ENCODE assay signal across 17 mouse cellular contexts in the genomic region with DNA sequence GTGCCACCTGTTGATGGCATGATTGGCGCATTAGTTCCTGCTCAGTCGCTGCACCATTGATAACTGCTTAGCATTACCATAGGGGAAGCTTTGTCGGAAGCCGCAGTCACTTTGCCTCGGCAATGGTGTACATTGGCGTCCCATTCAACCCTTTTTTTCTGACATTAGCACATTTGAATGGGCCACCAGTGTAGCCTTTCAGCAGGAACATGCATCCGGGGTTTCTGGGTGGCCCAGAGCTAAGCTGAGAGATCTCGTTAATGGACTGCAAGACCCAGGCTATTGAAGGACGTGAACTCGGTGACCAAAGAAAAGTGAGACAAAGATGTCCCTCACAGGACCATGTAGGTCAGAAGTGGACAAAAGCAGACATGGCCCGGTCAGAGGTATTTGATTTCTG.
DNase-seq lines count a peak whose midpoint lies in the region; ATAC-seq and TF ChIP-seq lines count a peak whose summit lies in the region.
"Had no signal": no experiment of that assay in that cellular context is flagged by ENCODE, and none has a peak within 500 bp of the region (broad histone marks: within the 10 kb centered on the region; RNA-seq: fewer than 3 reads in every experiment).

No protein-coding gene starts in this region.

- H3K4me1 ChIP-seq in midbrain, embryonic 10.5 days: peaks cover 20% of the 10 kb centered on the region
- no peaks in the 10 kb centered on the region for H3K4me1 ChIP-seq in midbrain, postnatal 0 days (ENCODE audit: insufficient read depth, low read length)
- no peaks in the 10 kb centered on the region for H3K4me1 ChIP-seq in hindbrain, embryonic 15.5 days (replicated peaks)
- H3K4me1 ChIP-seq: embryonic facial prominence, embryonic 15.5 days; limb, embryonic 10.5 days had no signal

- H3K4me3 ChIP-seq in midbrain, embryonic 10.5 days: peak overlapping the region; percentile 33
- H3K4me3 ChIP-seq in midbrain, postnatal 0 days (ENCODE audit: low read depth, low read length): no peak overlapping the region
- H3K4me3 ChIP-seq in hindbrain, embryonic 15.5 days: no peak overlapping the region
- H3K4me3 ChIP-seq: embryonic facial prominence, embryonic 15.5 days; gastrocnemius, adult 2 months; limb, embryonic 10.5 days had no signal

- no peaks in the 10 kb centered on the region for H3K9me3 ChIP-seq in midbrain, embryonic 10.5 days (replicated peaks)
- no peaks in the 10 kb centered on the region for H3K9me3 ChIP-seq in midbrain, postnatal 0 days (ENCODE audit: low read length)
- H3K9me3 ChIP-seq in hindbrain, embryonic 15.5 days: no peaks in the 10 kb centered on the region
- H3K9me3 ChIP-seq: embryonic facial prominence, embryonic 15.5 days; limb, embryonic 10.5 days had no signal

- H3K4me2 ChIP-seq in midbrain, postnatal 0 days (ENCODE audit: low read depth, low read length, poor library complexity, severe bottlenecking): no peak overlapping the region
- no peak overlapping the region for H3K4me2 ChIP-seq in hindbrain, embryonic 15.5 days
- H3K4me2 ChIP-seq: embryonic facial prominence, embryonic 15.5 days had no signal

- H3K27ac ChIP-seq in midbrain, embryonic 10.5 days (replicated peaks): no peak overlapping the region
- no peak overlapping the region for H3K27ac ChIP-seq in midbrain, postnatal 0 days (ENCODE audit: low read depth, low read length)
- no peak overlapping the region for H3K27ac ChIP-seq in hindbrain, embryonic 15.5 days (replicated peaks)
- H3K27ac ChIP-seq: embryonic facial prominence, embryonic 15.5 days; gastrocnemius, adult 2 months; limb, embryonic 10.5 days had no signal

- no peak for ATAC-seq in midbrain, postnatal 0 days (ENCODE audit: low FRiP score)
- ATAC-seq in hindbrain, embryonic 15.5 days (ENCODE audit: low FRiP score, low read depth): 0 out of 2 replicates have a peak, but pooled peaks have one; percentile 23
- ATAC-seq: activated CD4-positive, CD25-positive, alpha-beta regulatory T cell, adult 4 months; liver, postnatal 0 days had no signal

- H3K27me3 ChIP-seq in midbrain, embryonic 10.5 days (ENCODE audit: low read depth, poor library complexity, severe bottlenecking): peaks cover 91% of the 10 kb centered on the region
- H3K27me3 ChIP-seq in midbrain, postnatal 0 days (ENCODE audit: insufficient read depth, low read length): peaks cover 17% of the 10 kb centered on the region
- peaks cover 45% of the 10 kb centered on the region for H3K27me3 ChIP-seq in hindbrain, embryonic 15.5 days
- H3K27me3 ChIP-seq: CH12.LX; embryonic facial prominence, embryonic 15.5 days had no signal

- no peaks in the 10 kb centered on the region for H3K36me3 ChIP-seq in midbrain, embryonic 10.5 days
- no peaks in the 10 kb centered on the region for H3K36me3 ChIP-seq in midbrain, postnatal 0 days (ENCODE audit: insufficient read depth, low read length)
- no peaks in the 10 kb centered on the region for H3K36me3 ChIP-seq in hindbrain, embryonic 15.5 days
- H3K36me3 ChIP-seq: embryonic facial prominence, embryonic 15.5 days; limb, embryonic 10.5 days had no signal

- TF ChIP-seq CTCF in midbrain, postnatal 0 days (IDR thresholded peaks at IDR 0.05): no peak

- DNase-seq in midbrain, embryonic 10.5 days (ENCODE audit: low spot score): peak; percentile 74
- no peak for DNase-seq in midbrain, postnatal 0 days (ENCODE audit: low spot score)
- DNase-seq in embryo, embryonic 9.5 days (ENCODE audit: extremely low spot score): peak; percentile 48
- DNase-seq in retina, embryonic 14.5 days (ENCODE audit: low spot score): peak; percentile 49
- no peak for DNase-seq in right cerebral cortex, postnatal 14 days
- DNase-seq in thymus, postnatal 0 days (ENCODE audit: low spot score): no peak
- no peak for DNase-seq in c-Kit-positive CD71-positive TER-119-positive erythroid progenitor cells, embryonic 14.5 days (ENCODE audit: low spot score)
- DNase-seq: cerebellum, adult 9-10 months; gastrocnemius, adult 2 months; heart, postnatal 14 days; kidney, adult 8-10 months; liver, postnatal 0 days had no signal

- H3K9ac ChIP-seq in midbrain, postnatal 0 days (replicated peaks; ENCODE audit: low read length, poor library complexity, severe bottlenecking): no peak overlapping the region
- no peak overlapping the region for H3K9ac ChIP-seq in hindbrain, embryonic 15.5 days
- H3K9ac ChIP-seq: embryonic facial prominence, embryonic 15.5 days; liver, postnatal 0 days had no signal

- 13% methylated on average over 11 of the region's 11 CpGs for WGBS in midbrain, embryonic 10.5 days
- 17% methylated on average over 11 of the region's 11 CpGs for WGBS in midbrain, postnatal 0 days
- 16% methylated on average over 11 of the region's 11 CpGs for WGBS in hindbrain, embryonic 15.5 days

Comparison
In these comparisons a context has a peak if more than half of its experiments do, and no peak if none do; other contexts are left out.
1. DNase-seq: peak in midbrain, embryonic 10.5 days (single experiment), embryo, embryonic 9.5 days (single experiment) and retina, embryonic 14.5 days (single experiment); none in midbrain, postnatal 0 days (single experiment), right cerebral cortex, postnatal 14 days (single experiment), thymus, postnatal 0 days (single experiment) and c-Kit-positive CD71-positive TER-119-positive erythroid progenitor cells, embryonic 14.5 days (single experiment).